Mouse (Mus musculus): ENCODE data around the gene Col4a4. TPM values are rescaled to one million over a fixed set of nuclear protein-coding genes. Genes with fewer than 3 reads are reported as not detected.

Gene Col4a4
- polyA plus RNA-seq, 1 experiment from 2014 or later = 0.31 TPM

Other genes with a start within 250 kb of the Col4a4 start
- gene Col4a3, start 72 bp upstream of the Col4a4 start, polyA plus RNA-seq (2015; fragmentation: Nextera tagmentation; extraction: Ambion mirVana) = 0.18 and 0.33 TPM in 2 replicates
- gene Mff, start 138.0 kb upstream of the Col4a4 start, polyA plus RNA-seq (2015; fragmentation: Nextera tagmentation; extraction: Ambion mirVana) = 347 and 375 TPM in 2 replicates
- gene Tm4sf20, start 181.6 kb upstream of the Col4a4 start, polyA plus RNA-seq (2015; fragmentation: Nextera tagmentation; extraction: Ambion mirVana) = 10.5 TPM in 1 of 2 replicates, not detected in the other
- not detected in 2 replicates for gene Gm47791, start 184.4 kb upstream of the Col4a4 start, polyA plus RNA-seq (2015; fragmentation: Nextera tagmentation; extraction: Ambion mirVana)